Mouse (Mus musculus) CH12.LX (cell line): Measurements from ENCODE around the gene Klhdc9. TPM values are rescaled to one million over a fixed set of nuclear protein-coding genes. Genes with fewer than 3 reads are reported as not detected.

Source experiments
- DNase-seq: peaks from one replicate; pipeline ENCODE4 v3.0.0-alpha.2; 2013; ENCODE audit errors: extremely low read depth
- H3K27ac ChIP-seq: 2 replicates; pipeline ENCODE4 v1.5.1; 2012; ENCODE audit warnings: low read depth, mild to moderate bottlenecking, control low read depth, moderate library complexity; ENCODE audit not compliant: insufficient read depth
- H3K27me3 ChIP-seq: replicated peaks from 2 replicates; pipeline ENCODE3; 2012; ENCODE audit warnings: inconsistent platforms
- H3K36me3 ChIP-seq, 2 experiments: replicated peaks in 1 of 2; 2 replicates each; pipeline versions ENCODE3 to v1.6.1; 2012; ENCODE audit warnings: inconsistent platforms in 1 of 2, low read length in 1 of 2, mild to moderate bottlenecking in 1 of 2, mixed read lengths in 1 of 2, moderate library complexity in 1 of 2; ENCODE audit not compliant: control insufficient read depth in 1 of 2, insufficient read depth in 1 of 2
- H3K4me1 ChIP-seq, 2 experiments: 2 replicates each; pipeline ENCODE4 v1.6.1; 2012; ENCODE audit warnings: inconsistent platforms in 1 of 2, moderate library complexity in 1 of 2; ENCODE audit not compliant: insufficient read depth in 2 of 2, control insufficient read depth in 1 of 2
- H3K4me2 ChIP-seq: 2 replicates; pipeline ENCODE4 v1.6.1; 2012; ENCODE audit warnings: low read depth, mild to moderate bottlenecking, control low read depth; ENCODE audit not compliant: poor library complexity, insufficient read depth, severe bottlenecking
- H3K4me3 ChIP-seq, 3 experiments: fragments of 150-350 bp in 1 of 3; sonication (generic) in 1 of 3; replicated peaks in 1 of 3; 2 replicates each; pipeline versions ENCODE3 to v1.5.1; 2011 to 2012; ENCODE audit warnings: low read depth in 2 of 3, low read length in 2 of 3, mild to moderate bottlenecking in 2 of 3, moderate library complexity in 2 of 3, control low read depth in 1 of 3, improper control_type of control experiment in 1 of 3, inconsistent platforms in 1 of 3, mixed read lengths in 1 of 3; ENCODE audit not compliant: poor library complexity in 1 of 3
- H3K79me2 ChIP-seq: replicated peaks from 2 replicates; pipeline ENCODE4 v1.6.1; 2012; ENCODE audit warnings: mild to moderate bottlenecking, moderate library complexity; ENCODE audit not compliant: control insufficient read depth, poor library complexity, insufficient read depth, severe bottlenecking; ENCODE audit errors: extremely low read depth
- H3K9ac ChIP-seq: 2 replicates; pipeline ENCODE4 v1.6.1; 2012; ENCODE audit warnings: low read depth, mild to moderate bottlenecking, control low read depth, moderate library complexity; ENCODE audit not compliant: insufficient read depth
- H3K9me3 ChIP-seq: replicated peaks from 2 replicates; pipeline ENCODE3; 2012; ENCODE audit warnings: low read length, inconsistent platforms, mixed read lengths
- BHLHE40 ChIP-seq: IDR thresholded peaks from 2 replicates; pipeline ENCODE4 v1.6.1; 2011; ENCODE audit warnings: mild to moderate bottlenecking, low read depth, low read length, improper control_type of control experiment
- HCFC1 ChIP-seq: IDR thresholded peaks from 2 replicates; pipeline ENCODE4 v1.6.1; 2012; ENCODE audit warnings: low read depth, mild to moderate bottlenecking, inconsistent platforms, low read length, improper control_type of control experiment
- MAFK ChIP-seq: IDR thresholded peaks from 2 replicates; pipeline ENCODE4 v1.6.1; 2011; ENCODE audit warnings: low read length, improper control_type of control experiment; ENCODE audit not compliant: insufficient replicate concordance
- MAZ ChIP-seq: IDR thresholded peaks from 2 replicates; pipeline ENCODE4 v1.6.1; 2012; ENCODE audit warnings: low read depth, mild to moderate bottlenecking, inconsistent platforms, low read length, improper control_type of control experiment, moderate library complexity
- MXI1 ChIP-seq: IDR thresholded peaks from 2 replicates; pipeline ENCODE4 v1.6.1; 2011; ENCODE audit warnings: mild to moderate bottlenecking, low read depth, low read length, improper control_type of control experiment
- TBP ChIP-seq: conservative IDR thresholded peaks from 2 replicates; pipeline ENCODE4 v1.6.1; 2011; ENCODE audit warnings: low read depth, low read length, improper control_type of control experiment
- UBTF ChIP-seq: IDR thresholded peaks from 2 replicates; pipeline ENCODE4 v1.6.1; 2012; ENCODE audit warnings: low read depth, mild to moderate bottlenecking, inconsistent platforms, low read length, improper control_type of control experiment, moderate library complexity
- USF1 ChIP-seq: IDR thresholded peaks from 2 replicates; pipeline ENCODE4 v1.6.1; 2014; ENCODE audit warnings: low read depth, mild to moderate bottlenecking, inconsistent platforms, low read length, improper control_type of control experiment
- dilution Hi-C: fragments of 300-500 bp; cut with MboI; formaldehyde crosslinking; loops from 2 replicates; pipeline ENCODE4 v1.14.3; 2020; ENCODE audit warnings: low sequenced_read_pairs; ENCODE audit not compliant: extremely low pct_unique_long_range_greater_than_20kb, extremely low pct_ligation_motif_present
- in situ Hi-C: fragments of 300-500 bp; cut with MboI; formaldehyde crosslinking; loops from 3 replicates; pipeline ENCODE4 v1.14.3; 2019; ENCODE audit warnings: low sequenced_read_pairs, low pct_ligation_motif_present, low pct_unique_long_range_greater_than_20kb, mixed read lengths
- polyA plus RNA-seq: library from polyadenylated mRNA; unstranded; fragments of >175 nt; gene quantifications from 2 replicates; pipeline ENCODE4 v1.2.1, GENCODE M21; 2012; ENCODE audit warnings: low read depth; ENCODE audit not compliant: insufficient read length
- total RNA-seq, 2 experiments: library from RNA; depleted of rRNA; stranded (reverse); fragments of 300-350 nt in 1 of 2; fragments of >200 nt in 1 of 2; gene quantifications; 2 replicates each; pipeline ENCODE4 v1.2.3; 2012 to 2014

Klhdc9 gene
- total and polyA plus RNA-seq, 3 experiments: 0.08 TPM; not detected in 2

DNA sequence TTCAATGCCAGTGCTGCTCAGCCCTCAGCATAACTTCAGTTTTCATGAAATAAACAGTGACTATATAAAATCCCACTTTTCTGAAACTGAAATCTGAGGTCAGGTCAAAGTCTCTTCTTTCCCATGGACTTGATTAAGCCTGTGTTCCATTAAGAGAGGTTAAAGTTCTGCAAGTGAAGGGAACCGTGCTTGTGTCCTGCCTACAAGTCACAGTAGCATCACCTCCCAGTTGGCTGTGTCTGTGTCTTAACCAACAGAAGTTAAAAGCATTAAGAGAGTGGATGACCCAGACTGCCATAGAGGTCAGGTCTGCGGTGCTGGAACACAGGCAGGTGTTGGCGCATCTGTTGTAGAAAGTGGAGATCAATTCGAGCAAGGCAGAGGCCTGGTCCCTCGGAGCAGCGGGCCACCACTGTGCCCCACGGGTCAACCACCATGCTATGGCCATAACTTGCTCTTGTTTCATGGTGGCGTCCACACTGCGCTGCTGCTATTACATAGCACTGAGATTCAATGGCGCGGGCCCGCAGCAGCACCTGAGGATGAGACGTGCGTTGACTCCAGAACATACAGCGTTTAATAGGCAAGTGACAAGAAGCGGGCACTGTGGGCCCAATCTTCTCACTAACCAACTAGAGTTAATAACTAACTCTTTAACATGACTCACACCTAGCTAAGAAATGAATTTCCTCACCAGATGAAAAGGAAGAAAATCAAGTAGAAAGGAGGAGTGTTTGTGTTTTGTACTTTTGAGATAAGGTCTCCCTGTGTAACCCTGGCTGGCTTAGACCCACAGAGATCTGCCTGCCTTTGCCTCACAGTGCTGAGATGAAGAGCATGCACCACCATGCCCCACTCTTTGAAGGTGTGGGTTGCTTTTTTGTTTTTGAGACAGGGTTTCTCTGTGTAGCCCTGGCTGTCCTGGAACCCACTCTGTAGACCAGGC is 18.1 kb downstream of the Klhdc9 start:
- H3K9ac ChIP-seq: no peak overlapping the region
- dilution Hi-C loops (no loop called here), in situ Hi-C loops (no loop called here)
- H3K4me2 ChIP-seq: no peak overlapping the region
- peaks cover 45 to 69% of the 10 kb centered on the region in 2 experiments for H3K36me3 ChIP-seq
- H3K79me2 ChIP-seq: peaks cover 24% of the 10 kb centered on the region
- peaks cover 4 to 21% of the 10 kb centered on the region in 2 experiments for H3K4me1 ChIP-seq
- TF ChIP-seq USF1 (no peak), UBTF (no peak)
- DNase-seq: no peak
- H3K27me3 ChIP-seq: no peaks in the 10 kb centered on the region
- H3K9me3 ChIP-seq: peaks cover 5% of the 10 kb centered on the region
- H3K27ac ChIP-seq: no peak overlapping the region
- H3K4me3 ChIP-seq: no peak overlapping the region

DNA sequence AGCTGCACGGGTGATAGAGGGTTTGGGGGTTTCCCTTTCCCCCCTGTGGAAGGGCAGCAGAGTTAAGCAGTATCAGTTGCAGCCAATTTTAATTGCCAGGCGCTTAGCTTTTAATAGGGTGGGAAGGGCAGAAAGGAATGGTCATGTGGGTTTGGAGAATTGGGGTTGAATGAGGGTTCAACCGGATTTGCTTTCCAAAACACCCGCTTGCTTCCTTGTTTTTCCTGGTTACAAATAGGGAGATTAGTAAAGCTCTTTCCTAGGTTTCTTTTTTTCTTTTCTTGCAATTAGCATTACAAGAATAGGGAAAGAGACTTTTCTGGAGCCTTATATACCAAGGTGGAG is 30.4 kb downstream of the Klhdc9 start:
- in situ Hi-C loops: no loop called here
- H3K79me2 ChIP-seq: peaks cover 59% of the 10 kb centered on the region
- peaks cover 13 to 61% of the 10 kb centered on the region in 2 experiments for H3K4me1 ChIP-seq
- H3K9me3 ChIP-seq: no peaks in the 10 kb centered on the region
- peak overlapping the region; percentile 99 for H3K4me2 ChIP-seq
- H3K36me3 ChIP-seq: peaks cover 6 to 40% of the 10 kb centered on the region in 2 experiments
- H3K27ac ChIP-seq: no peak overlapping the region
- dilution Hi-C loops: no loop called here
- H3K9ac ChIP-seq: peak overlapping the region; percentile 95; the same call in 1 of the 2 replicates
- no peak for DNase-seq
- 0 out of 2 replicates have a peak, but pooled peaks have one; percentile 12 for TF ChIP-seq BHLHE40
- TF ChIP-seq MAFK: no peak
- TF ChIP-seq, all 38 proteins: peak for 1
- Histone ChIP-seq H3K4me3 (peak overlapping the region; percentile 68 to 90 (median 85)), H3K27me3 (no peaks in the 10 kb centered on the region)

DNA sequence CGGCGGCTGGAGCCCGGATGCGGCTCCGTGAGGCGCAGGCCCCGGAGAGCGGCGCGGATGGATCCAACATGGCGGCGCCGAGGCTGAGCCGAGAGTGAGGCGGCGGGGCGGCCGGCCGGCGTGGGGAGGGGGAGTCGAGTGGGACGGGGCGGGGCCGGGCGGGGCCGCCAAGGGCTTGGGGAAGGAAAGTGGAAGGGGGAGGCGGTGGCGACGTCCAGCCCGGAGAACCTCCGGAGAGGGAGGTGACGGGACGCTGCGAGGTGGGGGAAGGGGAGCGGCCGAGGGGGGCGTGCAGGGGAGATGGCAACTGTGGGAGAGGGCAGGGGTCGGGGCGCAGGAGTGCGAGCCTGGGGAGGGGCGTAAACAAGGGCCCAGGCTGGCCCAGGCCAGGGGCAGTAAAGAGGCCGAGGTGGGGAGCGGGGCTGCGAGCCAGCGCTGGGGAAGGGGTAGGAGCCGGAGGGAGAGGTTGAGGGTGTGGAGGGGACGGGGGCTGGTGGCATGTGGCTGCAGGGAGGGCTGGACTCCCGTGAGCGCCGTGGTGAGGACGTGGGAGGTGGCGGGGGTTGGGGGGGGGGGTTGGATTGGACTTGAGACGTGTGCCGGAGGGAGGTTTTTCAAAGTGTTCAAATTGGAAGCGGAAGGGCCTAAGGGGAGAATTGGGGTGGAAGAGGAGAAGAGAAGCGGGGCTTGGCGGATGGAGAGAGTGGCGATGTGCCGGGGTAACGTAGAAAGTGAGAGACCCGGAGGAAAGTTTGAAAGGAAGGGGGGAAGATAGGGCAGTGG is 31.0 kb downstream of the Klhdc9 start:
- H3K4me3 ChIP-seq: peak overlapping the region; percentile 68 to 90 (median 85)
- no peaks in the 10 kb centered on the region for H3K27me3 ChIP-seq
- H3K4me1 ChIP-seq: peaks cover 13 to 61% of the 10 kb centered on the region in 2 experiments
- H3K9me3 ChIP-seq: no peaks in the 10 kb centered on the region
- TF ChIP-seq MAZ (no peak; the same call in 1 of the 2 replicates), MAFK (no peak), BHLHE40 (no peak; the same call in 1 of the 2 replicates), MXI1 (0 out of 2 replicates have a peak, but pooled peaks have one; percentile 31), TBP (no peak), HCFC1 (no peak), UBTF (0 out of 2 replicates have a peak, but pooled peaks have one; percentile 7)
- H3K27ac ChIP-seq: peak overlapping the region; percentile 91
- dilution Hi-C loops (no loop called here), in situ Hi-C loops (no loop called here)
- peaks cover 53% of the 10 kb centered on the region for H3K79me2 ChIP-seq
- H3K36me3 ChIP-seq: peaks cover 5 to 41% of the 10 kb centered on the region in 2 experiments
- H3K4me2 ChIP-seq: peak overlapping the region; percentile 99
- no peak for DNase-seq
- peak overlapping the region; percentile 95 for H3K9ac ChIP-seq
